8 mouse cellular contexts compared by ENCODE assay signal in the genomic region with DNA sequence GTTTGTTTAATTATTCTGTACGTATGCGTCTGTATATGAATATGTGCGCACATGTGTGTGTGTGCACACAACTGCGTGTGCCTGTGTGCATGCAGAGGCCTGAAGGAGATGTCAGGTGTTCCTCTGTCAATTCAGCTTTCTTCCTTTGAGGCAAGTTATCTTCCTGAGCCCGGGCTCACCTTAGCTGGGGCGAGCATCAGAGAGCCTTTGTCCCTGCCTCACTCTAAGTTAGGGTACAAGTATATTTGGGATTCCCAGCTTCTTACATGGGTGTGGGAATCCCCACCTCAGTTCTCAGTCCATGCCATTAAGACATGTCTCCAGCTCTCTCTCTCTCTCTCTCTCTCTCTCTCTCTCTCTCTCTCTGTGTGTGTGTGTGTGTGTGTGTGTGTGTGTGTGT. TPM values are rescaled to one million over a fixed set of nuclear protein-coding genes. Genes with fewer than 3 reads are reported as not detected.
DNase-seq lines count a peak whose midpoint lies in the region; ATAC-seq lines count a peak whose summit lies in the region.

No protein-coding gene starts in this region.

- H3K4me3 ChIP-seq in heart, embryonic 15.5 days = peak overlapping the region; percentile 43
- peak overlapping the region; percentile 49 for H3K4me3 ChIP-seq in brown adipose tissue, adult 24 weeks (ENCODE audit: insufficient read depth, low read depth, low read length)
- peak overlapping the region; percentile 23 for H3K4me3 ChIP-seq in hindbrain, embryonic 16.5 days (ENCODE audit: low read length)
- H3K4me3 ChIP-seq in midbrain, embryonic 15.5 days = 0 out of 2 replicates have a peak overlapping the region, but pooled peaks have one; percentile 17

- no peaks in the 10 kb centered on the region for H3K36me3 ChIP-seq in heart, embryonic 15.5 days
- H3K36me3 ChIP-seq in hindbrain, embryonic 16.5 days (ENCODE audit: control insufficient read depth, insufficient read depth, low read length) = no peaks in the 10 kb centered on the region
- no peaks in the 10 kb centered on the region for H3K36me3 ChIP-seq in midbrain, embryonic 15.5 days (replicated peaks)

- peak overlapping the region; percentile 62 for H3K4me2 ChIP-seq in heart, embryonic 15.5 days
- H3K4me2 ChIP-seq in hindbrain, embryonic 16.5 days (ENCODE audit: low read length) = peak overlapping the region; percentile 52
- H3K4me2 ChIP-seq in midbrain, embryonic 15.5 days = peak overlapping the region; percentile 40

- H3K4me1 ChIP-seq in heart, embryonic 15.5 days (replicated peaks) = peaks cover 27% of the 10 kb centered on the region
- H3K4me1 ChIP-seq in brown adipose tissue, adult 24 weeks (ENCODE audit: control insufficient read depth, insufficient read depth, insufficient read length, low read length) = peaks cover 10% of the 10 kb centered on the region
- peaks cover 20% of the 10 kb centered on the region for H3K4me1 ChIP-seq in hindbrain, embryonic 16.5 days (ENCODE audit: control insufficient read depth, insufficient read depth, low read depth, low read length)
- peaks cover 23% of the 10 kb centered on the region for H3K4me1 ChIP-seq in midbrain, embryonic 15.5 days

- no peaks in the 10 kb centered on the region for H3K9me3 ChIP-seq in heart, embryonic 15.5 days (replicated peaks)
- no peaks in the 10 kb centered on the region for H3K9me3 ChIP-seq in hindbrain, embryonic 16.5 days (ENCODE audit: control insufficient read depth, low read length)
- no peaks in the 10 kb centered on the region for H3K9me3 ChIP-seq in midbrain, embryonic 15.5 days

- WGBS in heart, embryonic 15.5 days = 9% methylated on average over 6 of the region's 6 CpGs
- 5% methylated on average over 6 of the region's 6 CpGs for WGBS in hindbrain, embryonic 16.5 days
- WGBS in midbrain, embryonic 15.5 days = 5% methylated on average over 6 of the region's 6 CpGs

- 0 out of 2 replicates have a peak overlapping the region, but pooled peaks have one; percentile 33 for H3K9ac ChIP-seq in heart, embryonic 15.5 days
- H3K9ac ChIP-seq in hindbrain, embryonic 16.5 days (ENCODE audit: low read depth, low read length) = peak overlapping the region; percentile 9; the same call in 1 of the 2 replicates
- H3K9ac ChIP-seq in midbrain, embryonic 15.5 days = peak overlapping the region; percentile 5; the same call in 1 of the 2 replicates

- H3K27me3 ChIP-seq in heart, embryonic 15.5 days = no peaks in the 10 kb centered on the region
- no peaks in the 10 kb centered on the region for H3K27me3 ChIP-seq in hindbrain, embryonic 16.5 days (replicated peaks; ENCODE audit: control insufficient read depth, insufficient read depth, low read length)
- no peaks in the 10 kb centered on the region for H3K27me3 ChIP-seq in midbrain, embryonic 15.5 days (replicated peaks)

- no peak for DNase-seq in heart, adult 9 months (ENCODE audit: low spot score in 2 of 2)
- DNase-seq in frontal cortex, postnatal 25 days (ENCODE audit: low spot score in 2 of 2) = no peak
- no peak for DNase-seq in layer of hippocampus, postnatal 36 days
- DNase-seq in urinary bladder, postnatal 14 days (ENCODE audit: low spot score) = no peak

- ATAC-seq in heart, embryonic 15.5 days (replicated peaks; ENCODE audit: insufficient number of reproducible peaks, insufficient read depth, low FRiP score, low read depth) = no peak
- ATAC-seq in hindbrain, embryonic 16.5 days = 0 out of 2 replicates have a peak, but pooled peaks have one; percentile 11
- peak; percentile 30; the same call in 1 of the 2 replicates for ATAC-seq in midbrain, embryonic 15.5 days (replicated peaks)

- H3K27ac ChIP-seq in heart, embryonic 15.5 days = peak overlapping the region; percentile 89
- H3K27ac ChIP-seq in brown adipose tissue, adult 24 weeks (replicated peaks; ENCODE audit: low read depth, low read length) = peak overlapping the region; percentile 67; the same call in 1 of the 2 replicates
- H3K27ac ChIP-seq in hindbrain, embryonic 16.5 days (ENCODE audit: low read depth, low read length) = peak overlapping the region; percentile 71
- peak overlapping the region; percentile 79 for H3K27ac ChIP-seq in midbrain, embryonic 15.5 days

RNA-seq across cellular contexts. Expression of a gene that starts 56.2 kb away (rescaled TPM):
- polyA plus RNA-seq in heart, embryonic 15.5 days (2015; fragmentation: Nextera tagmentation; extraction: Ambion mirVana) = not detected in 2 replicates
- polyA plus RNA-seq in brown adipose tissue, adult 24 weeks (2012; ENCODE audit: insufficient read depth, insufficient read length, missing spikeins) = not detected in 2 replicates
- 10.8 and 11.8 TPM in 2 replicates for polyA plus RNA-seq in hindbrain, embryonic 16.5 days (2015; fragmentation: Nextera tagmentation; extraction: Ambion mirVana)
- polyA plus RNA-seq in midbrain, embryonic 15.5 days (2015; fragmentation: Nextera tagmentation; extraction: Ambion mirVana) = 1.6 and 1.9 TPM in 2 replicates
- under 1 TPM; 0.10 to 0.15 TPM for total RNA-seq in layer of hippocampus, postnatal 36 days (2021)
